Mouse (Mus musculus) spleen, adult 2 months (tissue): Measurements from ENCODE around the gene Zfp708.

Experiments
- CTCF ChIP-seq: fragments of 200-500 bp; IDR thresholded peaks from 2 replicates; pipeline ENCODE4 v1.5.1; 2011; ENCODE audit warnings: mild to moderate bottlenecking, inconsistent platforms; ENCODE audit not compliant: insufficient read depth, insufficient read length, insufficient replicate concordance; ENCODE audit errors: extremely low read depth
- POLR2A ChIP-seq: fragments of 200-500 bp; IDR thresholded peaks from 2 replicates; pipeline ENCODE4 v1.6.1; 2011; ENCODE audit warnings: low read depth, low read length, inconsistent platforms

GRCm38 (mm10) chr13:67077244-67077643 is 20.5 kb downstream of the Zfp708 start:
- no peak for TF ChIP-seq POLR2A
- no peak for TF ChIP-seq CTCF
